Mouse (Mus musculus): ENCODE data around the gene Shld2.

DNA sequence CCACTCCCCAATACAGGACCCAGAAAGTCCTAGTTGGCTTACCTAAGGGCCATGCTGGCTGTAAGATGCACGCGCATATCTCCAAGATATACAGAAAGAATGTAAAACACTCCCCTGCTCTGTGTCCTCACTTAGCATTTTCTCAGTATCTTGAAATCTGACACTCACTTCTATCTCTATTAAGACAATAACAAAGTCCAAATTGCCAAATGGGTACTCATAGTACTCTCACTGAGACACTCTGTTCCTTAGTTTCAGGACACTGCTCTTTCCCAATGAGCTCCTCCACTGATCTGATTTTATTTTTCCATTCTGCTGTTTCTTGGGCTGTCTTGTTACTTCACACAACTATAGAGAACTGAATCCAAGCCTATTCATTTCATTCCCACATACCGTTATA is 36.2 kb downstream of the Shld2 start:
- TF ChIP-seq CTCF (IDR thresholded peaks at IDR 0.05; ENCODE audit: low read depth, low read length) (no peak), POLR2A (IDR thresholded peaks at IDR 0.05; ENCODE audit: borderline replicate concordance, low read depth, low read length) (no peak)
